Mouse (Mus musculus) stomach, postnatal 0 days (tissue): ENCODE results near the gene Col4a1.

Experiments
- CTCF ChIP-seq: IDR thresholded peaks from 2 replicates; pipeline ENCODE4 v1.5.1; 2016; ENCODE audit warnings: antibody characterized with exemption, low read depth, mild to moderate bottlenecking, moderate library complexity
- EP300 ChIP-seq: optimal IDR thresholded peaks from 2 replicates; pipeline ENCODE3; 2016; ENCODE audit warnings: antibody characterized with exemption

DNA sequence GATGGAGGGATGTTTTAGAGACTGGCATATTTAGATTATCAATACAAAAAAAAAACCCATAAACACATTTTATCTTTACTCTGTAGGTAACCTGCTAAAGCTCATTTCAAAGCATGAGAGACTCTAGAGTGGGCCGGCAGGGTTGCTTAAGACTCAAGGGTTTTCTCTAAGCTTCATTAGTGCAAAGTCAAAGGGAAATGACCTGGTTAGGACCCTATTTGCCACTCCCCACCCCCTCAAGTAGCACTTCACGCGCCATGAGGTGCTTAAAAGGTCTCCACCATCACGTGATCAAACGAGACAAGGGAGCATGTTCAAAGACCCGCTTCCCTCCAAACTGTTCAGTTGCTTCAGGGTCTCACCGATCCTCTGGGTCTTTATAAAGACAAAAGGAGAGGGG lies 63.9 kb downstream of the Col4a1 start:
- TF ChIP-seq EP300 (no peak), CTCF (no peak)
